Mouse (Mus musculus) myocyte (in vitro differentiated cells): Measurements from ENCODE around the gene Srsf4. TPM values are rescaled to one million over a fixed set of nuclear protein-coding genes. Genes with fewer than 3 reads are reported as not detected.

Source experiments
- H3K27me3 ChIP-seq: one replicate; pipeline ENCODE4 v1.6.1; 2011; ENCODE audit not compliant: control insufficient read depth, insufficient read depth, insufficient read length
- H3K36me3 ChIP-seq: one replicate; pipeline ENCODE4 v1.6.1; 2011; ENCODE audit not compliant: control insufficient read depth, insufficient read depth
- H3K4me2 ChIP-seq: one replicate; pipeline ENCODE4 v1.6.1; 2011; ENCODE audit warnings: low read depth, control low read depth
- H3K4me3 ChIP-seq: one replicate; pipeline ENCODE4 v1.5.1; 2011; ENCODE audit warnings: mild to moderate bottlenecking, control low read depth, moderate library complexity
- H3K79me2 ChIP-seq: one replicate; pipeline ENCODE4 v1.6.1; 2011; ENCODE audit not compliant: control insufficient read depth, insufficient read depth
- H3ac ChIP-seq: one replicate; pipeline ENCODE4 v1.6.1; 2011; ENCODE audit not compliant: control insufficient read depth, insufficient read length
- CEBPB ChIP-seq: IDR thresholded peaks from 2 replicates; pipeline ENCODE4 v1.6.1; 2011; ENCODE audit warnings: mild to moderate bottlenecking, moderate library complexity; ENCODE audit not compliant: poor library complexity, insufficient read depth, severe bottlenecking
- E2F4 ChIP-seq: IDR thresholded peaks from one replicate; pipeline ENCODE4 v1.6.1; 2011; ENCODE audit warnings: mild to moderate bottlenecking, control low read depth, moderate library complexity; ENCODE audit not compliant: insufficient read depth
- MAX ChIP-seq: IDR thresholded peaks from one replicate; pipeline ENCODE4 v1.6.1; 2011; ENCODE audit warnings: low read depth, mild to moderate bottlenecking, control low read depth
- MYOD1 ChIP-seq, 3 experiments: IDR thresholded peaks; one replicate each; pipeline ENCODE4 v1.6.1; 2011; ENCODE audit warnings: control low read depth in 2 of 3, low read depth in 2 of 3, mild to moderate bottlenecking in 2 of 3, moderate library complexity in 1 of 3; ENCODE audit not compliant: insufficient read length in 2 of 3, control insufficient read depth in 1 of 3
- MYOG ChIP-seq, 3 experiments: IDR thresholded peaks; one replicate each; pipeline ENCODE4 v1.6.1; 2011; ENCODE audit warnings: control low read depth in 2 of 3, low read depth in 2 of 3, mild to moderate bottlenecking in 2 of 3; ENCODE audit not compliant: insufficient read length in 2 of 3, control insufficient read depth in 1 of 3, insufficient read depth in 1 of 3
- POLR2A ChIP-seq: IDR thresholded peaks from one replicate; pipeline ENCODE4 v1.6.1; 2011; ENCODE audit warnings: low read depth, mild to moderate bottlenecking, control low read depth, moderate library complexity; ENCODE audit not compliant: insufficient read length
- POLR2AphosphoS2 ChIP-seq: IDR thresholded peaks from one replicate; pipeline ENCODE4 v1.6.1; 2011; ENCODE audit warnings: low read depth, control low read depth; ENCODE audit not compliant: insufficient read length
- REST ChIP-seq: IDR thresholded peaks from one replicate; pipeline ENCODE4 v1.6.1; 2011; ENCODE audit warnings: mild to moderate bottlenecking, control low read depth, moderate library complexity; ENCODE audit not compliant: insufficient read depth, insufficient read length
- SRF ChIP-seq: IDR thresholded peaks from one replicate; pipeline ENCODE4 v1.6.1; 2011; ENCODE audit warnings: low read depth; ENCODE audit not compliant: control insufficient read depth, insufficient read length
- TCF12 ChIP-seq: IDR thresholded peaks from one replicate; pipeline ENCODE4 v1.6.1; 2011; ENCODE audit warnings: mild to moderate bottlenecking, control low read depth; ENCODE audit not compliant: poor library complexity, insufficient read depth, severe bottlenecking
- TCF3 ChIP-seq: IDR thresholded peaks from one replicate; pipeline ENCODE4 v1.6.1; 2011; ENCODE audit warnings: low read depth, control low read depth; ENCODE audit not compliant: insufficient read length
- USF1 ChIP-seq: IDR thresholded peaks from one replicate; pipeline ENCODE4 v1.6.1; 2011; ENCODE audit warnings: low read depth, mild to moderate bottlenecking, control low read depth, moderate library complexity
- polyA plus RNA-seq: library from polyadenylated mRNA; unstranded; fragments of >200 nt; fragmentation: generic; extraction: Trizol; gene quantifications from one replicate; pipeline ENCODE4 v1.2.1, GENCODE M21; 2012; ENCODE audit warnings: missing spikeins

The Srsf4 gene
- polyA plus RNA-seq, 1 experiment: 33.5 TPM

DNA sequence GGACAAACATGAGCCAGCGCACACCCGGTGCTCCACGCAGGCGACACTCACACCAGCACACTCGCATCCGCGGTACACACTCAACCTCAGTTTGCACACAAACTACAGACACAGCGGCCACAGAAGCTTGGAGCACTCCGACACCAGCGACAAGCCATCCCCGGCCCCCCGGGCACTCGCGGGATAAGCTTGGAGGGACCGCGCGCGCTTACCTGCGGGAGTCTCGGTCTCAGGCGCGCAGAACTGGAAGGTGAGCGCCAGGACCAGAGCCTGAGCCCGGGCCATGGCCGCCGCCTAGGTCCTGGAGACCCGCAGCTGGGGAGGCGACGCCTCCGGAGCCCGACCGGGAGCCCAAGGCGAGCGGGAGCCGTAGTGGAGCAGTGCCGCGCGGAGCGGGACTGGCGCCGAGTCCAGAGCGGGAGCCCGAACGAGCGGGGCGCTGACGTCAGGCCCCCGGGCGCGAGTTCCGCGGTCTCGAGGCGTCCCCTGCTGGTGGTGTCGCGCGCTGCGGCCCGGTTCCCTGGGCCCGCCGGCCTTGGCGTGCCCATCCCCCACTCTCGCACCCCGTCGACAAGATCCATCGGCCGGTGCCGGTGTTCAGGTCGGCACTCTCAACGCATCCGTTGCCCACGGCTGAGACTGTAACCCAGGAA is 35.4 kb upstream of the Srsf4 start, which contains the start of gene Ptpru:
Ptpru (minus strand) TSS at position 417 of the 653 bp plus-strand sequence.
- Histone ChIP-seq H3K4me3 (peak within 1 kb of the TSS; percentile 5), H3K79me2 (no peaks in the 10 kb centered on the region), H3K27me3 (peaks cover 43% of the 10 kb centered on the region), H3K4me2 (peak within 1 kb of the TSS; percentile 77), H3K36me3 (no peaks in the 10 kb centered on the region), H3ac (peak within 1 kb of the TSS; percentile 35)
- TF ChIP-seq MYOG (IDR thresholded peaks at IDR 0.05; ENCODE audit: control insufficient read depth in 1 of 3, insufficient read depth in 1 of 3, insufficient read length in 2 of 3, low read depth in 2 of 3): peak in 1 of 3 experiments; percentile 3
- no peak for TF ChIP-seq MAX
- TF ChIP-seq SRF: no peak

DNA sequence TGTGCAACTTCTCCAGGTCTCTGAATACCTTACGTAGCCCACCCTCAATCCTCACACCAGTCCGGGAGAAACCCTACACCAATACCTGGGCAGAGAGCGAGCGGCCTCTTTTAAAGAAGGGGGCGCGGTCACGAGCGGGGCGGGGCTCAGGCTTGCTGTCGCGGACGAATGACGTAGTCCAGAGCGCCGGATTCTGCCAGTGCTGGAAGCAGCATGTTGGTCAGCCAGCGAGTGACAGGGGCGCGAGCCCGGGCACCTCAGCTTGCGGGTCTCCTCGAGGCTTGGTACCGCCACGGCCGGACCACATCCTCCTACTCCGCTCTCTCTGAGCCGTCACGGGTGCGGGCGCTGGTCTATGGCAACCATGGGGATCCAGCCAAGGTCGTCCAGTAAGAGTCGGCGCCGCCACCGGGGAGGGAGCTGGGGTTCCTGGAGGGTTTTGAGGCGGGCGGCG is 30.1 kb upstream of the Srsf4 start, which contains the start of gene Mecr:
Mecr (plus strand) TSS at position 181 of the 454 bp plus-strand sequence.
- Histone ChIP-seq H3K27me3 (peaks cover 7% of the 10 kb centered on the region), H3K4me3 (peak within 1 kb of the TSS; percentile 69), H3K36me3 (no peaks in the 10 kb centered on the region), H3K79me2 (peaks cover 12% of the 10 kb centered on the region), H3ac (peak within 1 kb of the TSS; percentile 55), H3K4me2 (peak within 1 kb of the TSS; percentile 80)
- TF ChIP-seq USF1 (peak; percentile 40), TCF3 (no peak), MAX (no peak), POLR2AphosphoS2 (peak; percentile 87), MYOG (IDR thresholded peaks at IDR 0.05; ENCODE audit: control insufficient read depth in 1 of 3, insufficient read depth in 1 of 3, insufficient read length in 2 of 3, low read depth in 2 of 3) (peak in 1 of 3 experiments; percentile 17), POLR2A (peak; percentile 85), SRF (peak; percentile 75), TCF12 (no peak), REST (no peak), E2F4 (no peak), CEBPB (no peak)

DNA sequence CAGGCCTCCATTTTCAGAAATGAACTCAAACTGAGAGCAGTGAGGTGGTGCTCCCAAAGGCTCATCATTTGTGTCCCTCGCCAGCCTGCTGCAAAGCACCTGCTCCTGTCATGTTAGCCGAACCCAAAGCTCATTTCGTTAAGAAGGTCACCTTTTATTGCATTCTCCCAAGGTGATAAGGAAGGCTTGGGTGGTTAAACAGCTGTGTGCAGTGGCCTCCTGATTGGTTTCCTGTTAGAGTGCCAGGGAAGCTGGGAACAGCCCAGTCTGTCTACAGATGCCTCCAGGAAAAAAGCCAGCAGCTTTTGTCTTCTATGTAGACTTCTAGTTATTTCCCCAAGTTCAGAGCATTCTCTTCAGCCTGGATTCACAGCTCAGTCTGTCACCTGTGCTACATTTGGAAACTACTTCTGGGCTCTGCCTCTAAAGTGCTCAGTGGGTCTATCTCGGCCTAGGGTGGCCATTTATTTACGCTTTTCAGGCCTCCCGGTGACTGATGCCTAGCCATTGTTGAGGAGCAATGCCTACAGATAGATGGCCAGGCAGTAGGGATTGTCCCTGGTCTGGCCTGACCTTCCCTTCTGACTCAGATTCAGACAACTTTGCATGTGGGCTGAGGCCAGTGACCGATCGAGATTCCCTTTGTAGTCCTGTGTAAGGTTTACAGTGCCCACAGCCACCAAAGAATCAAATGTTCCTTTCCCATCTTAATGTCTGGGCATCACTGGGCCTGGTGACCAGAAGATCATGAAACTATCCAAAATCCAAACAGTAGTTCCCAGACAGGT is 27.2 kb upstream of the Srsf4 start:
- peaks cover 12% of the 10 kb centered on the region for H3K79me2 ChIP-seq
- H3K36me3 ChIP-seq: no peaks in the 10 kb centered on the region
- H3K4me3 ChIP-seq: no peak overlapping the region
- H3K4me2 ChIP-seq: no peak overlapping the region
- TF ChIP-seq TCF12 (no peak), MYOD1 (IDR thresholded peaks at IDR 0.05; ENCODE audit: control insufficient read depth in 1 of 3, insufficient read length in 2 of 3, low read depth in 2 of 3) (peak in 1 of 3 experiments; percentile 36)
- H3ac ChIP-seq: no peak overlapping the region
- H3K27me3 ChIP-seq: no peaks in the 10 kb centered on the region

- Histone ChIP-seq H3K4me2 (no peak overlapping the region), H3K4me3 (no peak overlapping the region), H3K27me3 (no peaks in the 10 kb centered on the region), H3K36me3 (no peaks in the 10 kb centered on the region), H3ac (no peak overlapping the region), H3K79me2 (peaks cover 12% of the 10 kb centered on the region)
- TF ChIP-seq MYOD1 (IDR thresholded peaks at IDR 0.05; ENCODE audit: control insufficient read depth in 1 of 3, insufficient read length in 2 of 3, low read depth in 2 of 3): no peak
- no peak for TF ChIP-seq TCF12
- TF ChIP-seq MAX: no peak
- no peak for TF ChIP-seq CEBPB
- TF ChIP-seq POLR2AphosphoS2: no peak
- no peak for TF ChIP-seq SRF
- TF ChIP-seq TCF3: no peak
- no peak for TF ChIP-seq MYOG (IDR thresholded peaks at IDR 0.05; ENCODE audit: control insufficient read depth in 1 of 3, insufficient read depth in 1 of 3, insufficient read length in 2 of 3, low read depth in 2 of 3)
- no peak for TF ChIP-seq POLR2A
- TF ChIP-seq REST: no peak
- TF ChIP-seq USF1: no peak
- no peak for TF ChIP-seq E2F4
Measured at GRCm38 (mm10) chr4:131848082-131848481, 25.3 kb upstream of the Srsf4 start.
